Mouse (Mus musculus) hindbrain, embryonic 11.5 days (tissue): Measurements from ENCODE around the gene Srgap1. TPM values are rescaled to one million over a fixed set of nuclear protein-coding genes. Genes with fewer than 3 reads are reported as not detected.
A peak's percentile ranks its signal among the peaks of the same experiment; 100 is the strongest.
"Not testable (repeated sequence)": the region's sequence is repeated elsewhere in the genome, so short reads cannot be mapped to it uniquely, and the experiment has no call there.

Source experiments
- ATAC-seq: fragments of 200-750 bp; cut with Nextera tagmentation; 2 replicates; pipeline ENCODE4 v1.8.0; 2017; ENCODE audit warnings: mild to moderate bottlenecking, moderate TSS enrichment, moderate library complexity; ENCODE audit not compliant: low FRiP score
- DNase-seq: peaks from one replicate; pipeline ENCODE4 v3.0.0-alpha.2; 2015; ENCODE audit warnings: low spot score
- H3K27ac ChIP-seq: fragments of 300-500 bp; sonication (generic); 2 replicates; pipeline ENCODE4 v1.5.1; 2014; ENCODE audit warnings: mild to moderate bottlenecking, low read depth, low read length
- H3K27me3 ChIP-seq: fragments of 300-500 bp; sonication (generic); 2 replicates; pipeline ENCODE4 v1.6.1; 2014; ENCODE audit warnings: mild to moderate bottlenecking, low read length, moderate library complexity, mixed read lengths; ENCODE audit not compliant: control insufficient read depth, insufficient read depth
- H3K36me3 ChIP-seq: fragments of 300-500 bp; sonication (generic); 2 replicates; pipeline ENCODE4 v1.6.1; 2014; ENCODE audit warnings: mild to moderate bottlenecking, low read length, moderate library complexity, mixed read lengths; ENCODE audit not compliant: control insufficient read depth, insufficient read depth
- H3K4me1 ChIP-seq: fragments of 300-500 bp; sonication (generic); replicated peaks from 2 replicates; pipeline ENCODE4 v1.6.1; 2014; ENCODE audit warnings: low read length, mixed read lengths; ENCODE audit not compliant: control insufficient read depth, insufficient read depth
- H3K4me2 ChIP-seq: fragments of 300-500 bp; sonication (generic); replicated peaks from 2 replicates; pipeline ENCODE4 v1.6.1; 2014; ENCODE audit warnings: mild to moderate bottlenecking, low read depth, low read length
- H3K4me3 ChIP-seq: fragments of 300-500 bp; sonication (generic); 2 replicates; pipeline ENCODE4 v1.5.1; 2014; ENCODE audit warnings: low read depth, low read length
- H3K9ac ChIP-seq: fragments of 300-500 bp; sonication (generic); 2 replicates; pipeline ENCODE4 v1.6.1; 2014; ENCODE audit warnings: low read depth, low read length
- H3K9me3 ChIP-seq: fragments of 300-500 bp; sonication (generic); 2 replicates; pipeline ENCODE4 v1.6.1; 2016; ENCODE audit warnings: low read length; ENCODE audit not compliant: control insufficient read depth
- WGBS: fragments of 180-500 bp; shearing (Covaris S2); extraction: QIAGEN DNeasy Blood & Tissue Kit; methylation state at CpG from one replicate; pipeline ENCODE4 v1.1.7; 2014; 5-methylcytosine and 5-hydroxymethylcytosine counted together
- polyA plus RNA-seq: library from polyadenylated mRNA; unstranded; fragments of >200 nt; fragmentation: Nextera tagmentation; extraction: Ambion mirVana; gene quantifications from 2 replicates; pipeline ENCODE4 v1.2.1, GENCODE M21; 2014

The Srgap1 gene
- polyA plus RNA-seq, 1 experiment from 2014 or later = 26.5 TPM

DNA sequence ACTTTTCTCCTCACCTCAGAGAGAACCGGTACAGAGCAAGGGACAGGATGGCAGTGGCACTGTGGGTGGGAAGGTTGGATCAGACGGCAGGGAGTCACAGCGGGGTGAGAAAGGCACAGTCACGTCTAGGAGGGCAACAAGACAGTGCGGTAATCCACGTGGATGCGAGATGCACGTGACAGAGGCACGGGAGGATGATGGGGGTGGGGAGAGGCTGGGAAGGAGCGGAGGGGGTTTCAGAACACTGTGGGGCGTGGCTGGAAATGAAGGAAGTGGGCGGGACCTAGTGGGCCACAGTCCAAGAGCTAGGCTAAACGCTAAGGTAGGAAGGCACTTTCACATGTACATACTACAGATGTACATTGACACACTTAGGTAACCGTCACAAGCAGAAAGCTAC is 266.0 kb downstream of the Srgap1 start:
- ATAC-seq = no peak
- Histone ChIP-seq H3K4me3 (no peak overlapping the region), H3K36me3 (0 out of 2 replicates have a peak, but pooled peaks cover 2% of the 10 kb centered on the region), H3K9ac (no peak overlapping the region), H3K27me3 (no peaks in the 10 kb centered on the region), H3K4me2 (no peak overlapping the region), H3K4me1 (no peaks in the 10 kb centered on the region), H3K9me3 (no peaks in the 10 kb centered on the region), H3K27ac (no peak overlapping the region)
- WGBS = 54% methylated on average over 14 of the region's 14 CpGs
- DNase-seq = no peak

DNA sequence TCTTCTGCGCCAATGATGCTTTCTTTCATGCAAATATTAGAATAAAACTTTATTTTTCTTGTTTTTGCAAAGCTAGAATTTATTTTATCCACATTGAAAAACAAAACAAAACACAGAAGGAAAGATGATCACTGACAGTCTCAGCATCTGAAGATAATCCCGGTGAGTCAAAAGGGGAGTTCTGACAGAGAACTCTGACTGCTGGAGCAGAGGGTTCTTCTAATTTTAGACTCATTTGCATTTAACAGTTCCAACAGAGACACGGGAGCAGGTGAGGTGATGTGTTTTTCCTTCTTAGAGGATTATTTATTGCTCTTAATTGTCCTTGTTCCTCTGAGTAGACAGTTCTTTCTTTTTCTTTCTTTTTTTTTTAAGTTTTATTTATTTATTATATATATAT is 271.1 kb downstream of the Srgap1 start:
- H3K4me2 ChIP-seq = no peak overlapping the region
- no peaks in the 10 kb centered on the region for H3K9me3 ChIP-seq
- WGBS = 74% methylated on average over 3 of the region's 3 CpGs
- H3K36me3 ChIP-seq = no peaks in the 10 kb centered on the region
- no peaks in the 10 kb centered on the region for H3K27me3 ChIP-seq
- no peak overlapping the region for H3K27ac ChIP-seq
- H3K9ac ChIP-seq = no peak overlapping the region
- DNase-seq (no peak), ATAC-seq (no peak)
- no peak overlapping the region for H3K4me3 ChIP-seq
- no peaks in the 10 kb centered on the region for H3K4me1 ChIP-seq

DNA sequence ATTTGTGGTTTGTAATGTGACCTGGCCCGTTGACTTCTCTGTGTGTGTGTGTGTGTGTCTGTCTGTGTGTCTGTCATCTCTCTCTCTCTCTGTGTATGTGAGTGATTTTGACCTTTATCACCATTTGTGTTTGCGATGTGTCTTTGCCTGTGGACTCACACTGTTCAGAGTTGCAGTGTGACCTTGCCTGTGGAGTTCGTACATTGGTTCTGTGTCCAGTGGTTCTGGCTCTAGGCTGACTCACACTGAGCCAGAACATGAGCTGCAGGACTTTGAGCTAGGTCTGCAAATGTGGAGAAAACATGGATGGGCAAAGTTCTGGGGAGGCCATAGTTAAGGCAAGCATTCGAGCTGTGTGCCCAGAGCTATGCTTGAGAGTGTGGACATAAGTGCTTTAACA is 273.3 kb downstream of the Srgap1 start:
- Histone ChIP-seq H3K36me3 (no peaks in the 10 kb centered on the region), H3K4me3 (no peak overlapping the region), H3K27ac (no peak overlapping the region), H3K9me3 (no peaks in the 10 kb centered on the region), H3K9ac (no peak overlapping the region), H3K4me1 (no peaks in the 10 kb centered on the region), H3K27me3 (no peaks in the 10 kb centered on the region), H3K4me2 (no peak overlapping the region)
- DNase-seq (no peak), ATAC-seq (no peak)
- 76% methylated on average over 4 of the region's 4 CpGs for WGBS

DNA sequence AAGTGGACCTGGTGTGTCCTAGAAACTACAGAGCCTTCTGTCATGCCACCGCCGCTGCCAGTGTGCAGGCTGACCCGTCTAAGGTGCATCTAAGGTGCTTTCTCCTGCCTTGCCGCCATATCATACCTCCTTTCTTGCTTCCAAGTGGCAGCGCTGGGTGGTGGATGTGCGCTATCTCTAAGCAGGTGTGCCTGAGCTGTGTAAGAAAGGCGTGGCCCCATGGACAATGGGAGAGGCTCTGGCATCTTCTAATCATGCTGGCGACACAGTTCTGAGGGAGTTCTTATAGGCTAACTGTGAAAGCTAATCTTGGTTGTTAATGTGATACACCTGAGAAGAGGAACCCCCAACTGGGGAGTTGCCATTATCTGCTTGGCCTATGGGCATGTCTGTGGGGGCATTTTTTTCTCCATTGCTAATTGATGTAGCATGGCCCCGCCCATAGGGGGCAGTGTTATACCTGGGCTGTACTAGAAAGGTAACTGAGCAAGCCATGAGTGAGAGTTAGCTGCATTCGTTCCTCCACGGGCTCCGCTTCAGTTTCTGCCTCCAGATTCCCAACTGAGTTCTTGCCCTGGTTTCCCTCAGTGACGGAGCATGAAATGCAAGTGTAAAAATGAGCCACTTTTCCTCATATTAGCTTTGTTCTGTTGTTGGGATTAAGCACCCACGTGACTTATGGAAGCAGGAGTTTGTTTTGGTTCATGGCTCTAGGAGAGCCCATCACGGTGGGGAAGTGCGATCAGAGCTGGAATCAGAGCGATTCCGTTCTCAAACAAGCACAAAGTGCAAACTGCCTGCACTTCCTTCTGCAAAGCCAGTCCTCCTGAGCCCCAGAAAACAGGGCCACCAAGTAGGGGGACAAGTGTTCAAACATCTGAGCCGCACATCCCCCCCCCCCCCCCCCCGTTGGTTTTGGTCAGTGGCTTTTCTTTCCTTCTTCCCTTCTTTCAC is 276.2 kb downstream of the Srgap1 start:
- peak; percentile 52 for DNase-seq
- ATAC-seq = no peak
- Histone ChIP-seq H3K4me3 (no peak overlapping the region), H3K36me3 (no peaks in the 10 kb centered on the region), H3K27ac (no peak overlapping the region), H3K4me2 (no peak overlapping the region), H3K9me3 (no peaks in the 10 kb centered on the region), H3K9ac (no peak overlapping the region), H3K27me3 (no peaks in the 10 kb centered on the region), H3K4me1 (no peaks in the 10 kb centered on the region)
- WGBS = 53% methylated on average over 20 of the region's 20 CpGs

DNA sequence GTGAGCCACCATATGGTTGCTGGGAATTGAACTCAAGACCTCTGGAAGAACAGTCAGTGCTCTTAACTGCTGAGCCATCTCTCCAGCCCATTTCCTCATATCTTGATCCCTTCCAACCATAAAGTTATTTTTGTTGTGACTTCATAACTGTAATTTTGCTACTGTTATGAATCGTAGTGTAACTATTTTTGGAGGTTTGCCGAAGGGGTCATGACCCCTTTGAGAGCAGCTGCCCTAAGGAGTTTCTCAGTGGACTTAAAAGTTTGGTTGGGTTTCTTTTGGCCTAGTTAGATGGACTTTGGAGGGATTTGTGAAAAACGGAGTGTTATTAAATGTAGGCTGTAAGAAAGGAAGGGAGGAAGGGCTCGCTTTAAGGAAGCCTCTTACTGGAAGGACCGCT is 277.4 kb downstream of the Srgap1 start:
- Histone ChIP-seq H3K27me3 (no peaks in the 10 kb centered on the region), H3K9me3 (no peaks in the 10 kb centered on the region), H3K36me3 (no peaks in the 10 kb centered on the region), H3K4me2 (no peak overlapping the region), H3K4me1 (no peaks in the 10 kb centered on the region), H3K27ac (no peak overlapping the region), H3K4me3 (no peak overlapping the region), H3K9ac (no peak overlapping the region)
- ATAC-seq = no peak
- 89% methylated on average over 5 of the region's 5 CpGs for WGBS
- DNase-seq = no peak

DNA sequence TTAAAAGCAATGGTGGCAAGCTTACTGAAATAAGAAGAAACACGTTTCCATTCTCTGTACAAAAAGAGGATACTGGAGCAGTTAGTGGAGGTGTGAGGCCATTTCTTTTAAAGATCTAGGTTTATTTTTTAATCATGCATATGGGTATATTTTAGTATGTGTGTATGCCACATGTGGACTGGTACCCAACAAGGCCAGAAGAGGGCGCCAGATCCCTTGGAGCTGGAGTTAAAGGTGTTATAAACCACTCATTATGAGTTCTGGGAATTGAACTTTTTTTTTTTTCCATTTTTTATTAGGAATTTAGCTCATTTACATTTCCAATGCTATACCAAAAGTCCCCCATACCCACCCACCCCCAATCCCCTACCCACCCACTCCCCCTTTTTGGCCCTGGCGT is 279.8 kb downstream of the Srgap1 start:
- not testable (repeated sequence) for H3K36me3 ChIP-seq, H3K4me2 ChIP-seq, H3K27me3 ChIP-seq, ATAC-seq, H3K9ac ChIP-seq, H3K9me3 ChIP-seq, H3K27ac ChIP-seq, H3K4me1 ChIP-seq, H3K4me3 ChIP-seq
- DNase-seq = peak; percentile 40
- 85% methylated on average over 3 of the region's 3 CpGs for WGBS

DNA sequence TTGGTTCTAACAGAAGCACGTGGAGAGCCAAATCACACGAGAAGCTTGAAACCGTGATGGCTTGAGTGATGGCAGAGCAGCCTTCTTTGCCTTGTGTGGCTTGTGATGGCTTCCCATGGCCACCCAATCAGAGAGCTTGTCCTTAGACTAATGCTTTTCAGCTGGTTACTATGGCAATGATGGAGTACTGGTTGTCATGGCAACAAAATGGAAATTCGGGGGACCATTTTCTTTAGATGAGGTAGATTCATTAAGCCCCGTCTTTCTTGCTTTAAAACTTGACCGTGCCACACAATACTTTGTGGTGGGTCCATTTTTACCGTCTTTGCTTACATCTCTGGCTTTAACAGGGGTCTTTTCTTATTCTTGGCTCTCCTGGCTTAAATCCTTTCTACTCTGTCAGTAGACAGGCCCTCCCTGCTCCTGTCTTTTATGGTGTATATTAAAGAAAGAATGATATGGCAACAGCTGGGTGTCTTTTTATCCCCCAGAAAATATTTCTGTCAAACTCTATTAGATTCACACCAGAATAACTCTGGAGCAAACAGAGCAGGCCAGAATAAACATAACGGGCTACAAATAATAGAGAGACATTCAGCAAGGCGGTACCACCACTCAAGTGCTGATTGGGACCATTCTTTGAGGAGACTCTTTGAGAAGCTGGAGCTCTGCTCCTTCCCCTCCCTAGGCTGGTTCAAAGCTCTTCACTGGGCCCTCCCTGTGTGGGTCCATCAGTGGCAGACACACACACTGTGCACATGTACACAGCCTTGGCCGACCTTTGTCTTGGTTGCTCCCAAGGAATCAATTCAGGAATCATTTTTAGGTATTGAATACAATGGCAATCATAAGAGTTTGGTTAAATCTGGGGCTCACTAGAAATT is 281.7 kb downstream of the Srgap1 start:
- WGBS = 65% methylated on average over 10 of the region's 10 CpGs
- no peak overlapping the region for H3K4me2 ChIP-seq

DNA sequence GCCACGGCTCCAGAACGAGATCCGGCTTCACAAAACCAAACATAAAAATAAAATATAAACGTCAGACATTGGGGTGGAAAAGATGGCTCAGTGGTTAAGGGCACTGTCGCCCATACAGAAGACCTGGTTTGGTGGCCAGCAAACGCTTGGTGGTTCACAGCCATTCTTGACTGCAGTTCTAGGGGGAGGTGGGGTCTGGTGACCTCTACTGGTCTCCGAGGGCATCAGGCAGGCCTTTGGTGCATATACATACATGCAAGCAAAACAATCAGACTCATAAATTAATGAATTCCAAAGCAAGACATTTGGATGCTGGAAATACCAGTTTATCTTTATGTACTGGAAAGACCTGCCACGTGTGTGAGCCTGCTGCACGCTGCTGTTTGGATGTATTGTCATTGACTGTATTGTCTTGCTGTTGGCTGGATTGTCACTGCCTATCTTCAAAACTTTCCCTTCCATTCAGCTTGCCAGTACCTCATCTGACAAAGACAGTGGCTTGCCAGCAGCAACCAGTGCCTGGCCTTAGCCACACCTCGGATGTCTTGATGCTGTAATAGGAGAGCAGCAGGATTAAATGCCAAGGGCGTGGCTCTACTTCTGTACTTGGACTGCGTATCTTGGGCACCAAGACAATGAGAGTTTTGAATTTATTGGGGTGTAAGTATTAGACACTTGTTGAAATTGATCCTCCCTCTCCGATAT is 282.5 kb downstream of the Srgap1 start:
- WGBS = 85% methylated on average over 13 of the region's 13 CpGs
- no peak overlapping the region for H3K4me3 ChIP-seq
- H3K9me3 ChIP-seq = no peaks in the 10 kb centered on the region
- H3K27ac ChIP-seq = no peak overlapping the region
- no peaks in the 10 kb centered on the region for H3K36me3 ChIP-seq
- no peak overlapping the region for H3K4me2 ChIP-seq
- no peak overlapping the region for H3K9ac ChIP-seq
- DNase-seq (no peak), ATAC-seq (peak; percentile 71)
- no peaks in the 10 kb centered on the region for H3K4me1 ChIP-seq
- H3K27me3 ChIP-seq = no peaks in the 10 kb centered on the region

More for the DNA sequence above, 281.7 kb downstream of the Srgap1 start:
- Histone ChIP-seq H3K4me1 (no peaks in the 10 kb centered on the region), H3K27ac (0 out of 2 replicates have a peak overlapping the region, but pooled peaks have one; percentile 10), H3K4me3 (no peak overlapping the region), H3K36me3 (no peaks in the 10 kb centered on the region), H3K9ac (no peak overlapping the region), H3K27me3 (no peaks in the 10 kb centered on the region), H3K9me3 (no peaks in the 10 kb centered on the region)
- DNase-seq (peak; percentile 70), ATAC-seq (peak; percentile 89)
